Mouse (Mus musculus): Measurements from ENCODE around the gene Pacsin2. TPM values are rescaled to one million over a fixed set of nuclear protein-coding genes. Genes with fewer than 3 reads are reported as not detected.
"Not testable (repeated sequence)": the region's sequence is repeated elsewhere in the genome, so short reads cannot be mapped to it uniquely, and the experiment has no call there.

Pacsin2 gene
- total RNA-seq (2021): 100 to 1,000 TPM; 101 to 106 TPM
- long read RNA-seq, transcript Pacsin2-203 (11 exons, 3,693 nt): major isoform, 31 of 109 reads
- long read RNA-seq, partial matches to known transcripts: 60 of 109 reads
- long read RNA-seq, other reads (novel, unspliced or antisense): 17 of 109 reads

GRCm38 (mm10) chr15:83464083-83464904, at the start of gene Pacsin2:
Gene Pacsin2 (minus strand): TSS chr15:83464606.
- peak; percentile 93 to 97 for DNase-seq (ENCODE audit: low spot score in 2 of 2)

GRCm38 (mm10) chr15:83512489-83513281, 48.3 kb upstream of the Pacsin2 start:
- no peak for DNase-seq (ENCODE audit: low spot score in 2 of 2)

- peak; percentile 91 to 96 for DNase-seq (ENCODE audit: low spot score in 2 of 2)
Measured at GRCm38 (mm10) chr15:83510805-83511405, 46.5 kb upstream of the Pacsin2 start, which contains the start of gene Ttll1. Gene Ttll1 (minus strand): TSS chr15:83510893.

- no peak for DNase-seq (ENCODE audit: low spot score in 2 of 2)
Measured at GRCm38 (mm10) chr15:83509950-83510804, 45.8 kb upstream of the Pacsin2 start.

GRCm38 (mm10) chr15:83501483-83501882, 37.1 kb upstream of the Pacsin2 start:
- DNase-seq (ENCODE audit: low spot score in 2 of 2): not testable (repeated sequence)

- no peak for DNase-seq (ENCODE audit: low spot score in 2 of 2)
Measured at GRCm38 (mm10) chr15:83500352-83500751, 35.9 kb upstream of the Pacsin2 start.

GRCm38 (mm10) chr15:83499211-83499755, 34.9 kb upstream of the Pacsin2 start:
- DNase-seq (ENCODE audit: low spot score in 2 of 2): no peak

- no peak for DNase-seq (ENCODE audit: low spot score in 2 of 2)
Measured at GRCm38 (mm10) chr15:83497299-83497698, 32.9 kb upstream of the Pacsin2 start.

GRCm38 (mm10) chr15:83495787-83496367, 31.5 kb upstream of the Pacsin2 start:
- no peak for DNase-seq (ENCODE audit: low spot score in 2 of 2)

- DNase-seq (ENCODE audit: low spot score in 2 of 2): no peak
Measured at GRCm38 (mm10) chr15:83495195-83495594, 30.8 kb upstream of the Pacsin2 start.

- no peak for DNase-seq (ENCODE audit: low spot score in 2 of 2)
Measured at GRCm38 (mm10) chr15:83494572-83494920, 30.1 kb upstream of the Pacsin2 start.

GRCm38 (mm10) chr15:83493856-83494571, 29.6 kb upstream of the Pacsin2 start:
- DNase-seq (ENCODE audit: low spot score in 2 of 2): no peak

- no peak for DNase-seq (ENCODE audit: low spot score in 2 of 2)
Measured at GRCm38 (mm10) chr15:83491891-83492290, 27.5 kb upstream of the Pacsin2 start.

GRCm38 (mm10) chr15:83489471-83489870, 25.1 kb upstream of the Pacsin2 start:
- DNase-seq (ENCODE audit: low spot score in 2 of 2): no peak

- peak; percentile 14 to 40 for DNase-seq (ENCODE audit: low spot score in 2 of 2)
Measured at GRCm38 (mm10) chr15:83487477-83488115, 23.2 kb upstream of the Pacsin2 start.

GRCm38 (mm10) chr15:83484311-83484710, 19.9 kb upstream of the Pacsin2 start:
- no peak for DNase-seq (ENCODE audit: low spot score in 2 of 2)

- peak in 1 of 2 experiments; percentile 21 for DNase-seq (ENCODE audit: low spot score in 2 of 2)
Measured at GRCm38 (mm10) chr15:83483482-83483881, 19.1 kb upstream of the Pacsin2 start.

- DNase-seq (ENCODE audit: low spot score in 2 of 2): no peak
Measured at GRCm38 (mm10) chr15:83482645-83483224, 18.3 kb upstream of the Pacsin2 start.
